Mouse (Mus musculus) megakaryocyte, embryonic 14.5 days (primary cell): ENCODE measurements around the gene Mum1. TPM values are rescaled to one million over a fixed set of nuclear protein-coding genes. Genes with fewer than 3 reads are reported as not detected.

Source experiments
- H3K27me3 ChIP-seq: replicated peaks from 2 replicates; pipeline ENCODE3; 2012; ENCODE audit warnings: inconsistent platforms
- H3K36me3 ChIP-seq: replicated peaks from 2 replicates; pipeline ENCODE3; 2012; ENCODE audit warnings: low read length, inconsistent platforms, mixed read lengths
- H3K4me1 ChIP-seq: 2 replicates; pipeline ENCODE4 v1.6.1; 2012; ENCODE audit warnings: inconsistent platforms
- H3K4me3 ChIP-seq: replicated peaks from 2 replicates; pipeline ENCODE3; 2012; ENCODE audit warnings: moderate library complexity, mild to moderate bottlenecking, inconsistent platforms
- H3K9me3 ChIP-seq: 2 replicates; pipeline ENCODE4 v1.6.1; 2012; ENCODE audit warnings: inconsistent platforms
- FLI1 ChIP-seq: IDR thresholded peaks from 2 replicates; pipeline ENCODE4 v1.6.1; 2012; ENCODE audit warnings: low read length, inconsistent platforms, mixed read lengths
- GATA1 ChIP-seq: IDR thresholded peaks from 3 replicates; pipeline ENCODE4 v1.6.1; 2012; ENCODE audit warnings: mixed read lengths, low read length, inconsistent platforms, borderline replicate concordance
- polyA plus RNA-seq: library from polyadenylated mRNA; stranded (reverse); fragments of >175 nt; gene quantifications from 2 replicates; pipeline ENCODE4 v1.2.3, GENCODE M21; 2012; ENCODE audit warnings: low replicate concordance; ENCODE audit not compliant: insufficient read depth

The Mum1 gene
- polyA plus RNA-seq, 1 experiment, result 9.6 TPM

GRCm38 (mm10) chr10:80270099-80270498, 43.9 kb downstream of the Mum1 start:
- H3K4me1 ChIP-seq, result peaks cover 95% of the 10 kb centered on the region
- peak overlapping the region; percentile 83 for H3K4me3 ChIP-seq
- H3K36me3 ChIP-seq, result peaks cover 70% of the 10 kb centered on the region
- TF ChIP-seq FLI1, result no peak
- TF ChIP-seq GATA1, result no peak
- no peaks in the 10 kb centered on the region for H3K9me3 ChIP-seq
- H3K27me3 ChIP-seq, result no peaks in the 10 kb centered on the region

DNA sequence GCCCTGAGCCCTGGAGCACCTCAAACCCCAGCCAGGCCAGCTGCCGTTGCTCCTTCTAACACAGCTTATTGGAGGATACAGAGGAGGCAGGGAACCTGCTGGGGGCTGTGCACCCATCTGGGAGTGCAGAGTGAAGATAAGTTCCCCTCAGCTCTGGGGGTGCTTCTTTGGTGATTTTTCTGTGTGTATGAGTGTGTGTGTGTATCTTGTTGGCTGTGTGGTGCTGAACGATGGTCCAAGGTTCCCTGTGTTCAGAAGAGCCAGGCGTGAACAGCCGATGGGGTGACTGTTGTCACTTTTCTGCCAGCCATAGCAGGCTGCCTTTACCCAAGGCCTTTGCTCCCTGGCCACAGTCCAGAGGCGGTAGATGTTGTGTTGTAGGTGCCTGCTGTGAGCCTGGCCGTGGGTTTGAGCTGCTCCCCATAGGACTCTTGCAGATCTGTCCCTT, 44.5 kb downstream of the Mum1 start:
- Histone ChIP-seq H3K4me1 (peaks cover 92% of the 10 kb centered on the region), H3K4me3 (peak overlapping the region; percentile 83)
- TF ChIP-seq FLI1 (no peak), GATA1 (no peak)

GRCm38 (mm10) chr10:80271186-80271843, 45.1 kb downstream of the Mum1 start:
- Histone ChIP-seq H3K36me3 (peaks cover 81% of the 10 kb centered on the region), H3K9me3 (no peaks in the 10 kb centered on the region), H3K27me3 (no peaks in the 10 kb centered on the region), H3K4me1 (peaks cover 91% of the 10 kb centered on the region), H3K4me3 (peak overlapping the region; percentile 0)
- TF ChIP-seq GATA1 (no peak), FLI1 (no peak)

More for the DNA sequence above, 44.5 kb downstream of the Mum1 start:
- H3K9me3 ChIP-seq, result no peaks in the 10 kb centered on the region
- H3K36me3 ChIP-seq, result peaks cover 76% of the 10 kb centered on the region
- no peaks in the 10 kb centered on the region for H3K27me3 ChIP-seq

- TF ChIP-seq GATA1, result no peak
- no peak for TF ChIP-seq FLI1
- peaks cover 85% of the 10 kb centered on the region for H3K36me3 ChIP-seq
- peaks cover 84% of the 10 kb centered on the region for H3K4me1 ChIP-seq
- H3K4me3 ChIP-seq, result no peak overlapping the region
- H3K27me3 ChIP-seq, result no peaks in the 10 kb centered on the region
- H3K9me3 ChIP-seq, result no peaks in the 10 kb centered on the region
Measured at GRCm38 (mm10) chr10:80271870-80272585, 45.8 kb downstream of the Mum1 start.

- Histone ChIP-seq H3K4me3 (peak overlapping the region; percentile 59), H3K27me3 (no peaks in the 10 kb centered on the region), H3K9me3 (no peaks in the 10 kb centered on the region), H3K4me1 (peaks cover 76% of the 10 kb centered on the region), H3K36me3 (peaks cover 88% of the 10 kb centered on the region)
- TF ChIP-seq GATA1 (no peak), FLI1 (no peak)
Measured at GRCm38 (mm10) chr10:80273847-80274246, 47.6 kb downstream of the Mum1 start.

DNA sequence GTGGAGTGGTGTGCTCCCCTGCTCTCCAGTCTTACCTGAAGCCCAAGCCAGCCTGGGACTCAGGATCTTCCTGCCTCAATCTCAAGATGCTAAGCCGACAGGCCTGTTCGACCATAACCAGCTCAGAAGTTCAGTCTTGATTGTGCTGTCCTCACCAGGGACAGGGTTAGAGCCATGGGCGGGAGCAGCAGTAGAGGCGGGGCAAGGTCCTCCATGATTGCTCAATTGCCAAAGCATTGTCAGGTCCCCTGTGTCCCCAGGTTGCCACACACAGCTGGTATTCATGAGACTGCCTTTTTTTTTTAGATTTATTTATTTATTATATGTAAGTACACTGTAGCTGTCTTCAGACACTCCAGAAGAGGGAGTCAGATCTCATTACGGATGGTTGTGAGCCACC, 50.0 kb downstream of the Mum1 start:
- H3K27me3 ChIP-seq, result no peaks in the 10 kb centered on the region
- H3K4me1 ChIP-seq, result peaks cover 70% of the 10 kb centered on the region
- TF ChIP-seq FLI1 (no peak), GATA1 (no peak)
- H3K36me3 ChIP-seq, result peaks cover 91% of the 10 kb centered on the region
- no peak overlapping the region for H3K4me3 ChIP-seq
- no peaks in the 10 kb centered on the region for H3K9me3 ChIP-seq

GRCm38 (mm10) chr10:80278390-80278789, 52.2 kb downstream of the Mum1 start:
- H3K4me1 ChIP-seq, result peaks cover 65% of the 10 kb centered on the region
- peak overlapping the region; percentile 42 for H3K4me3 ChIP-seq
- H3K9me3 ChIP-seq, result no peaks in the 10 kb centered on the region
- H3K36me3 ChIP-seq, result peaks cover 96% of the 10 kb centered on the region
- TF ChIP-seq GATA1, result no peak
- no peak for TF ChIP-seq FLI1
- no peaks in the 10 kb centered on the region for H3K27me3 ChIP-seq

GRCm38 (mm10) chr10:80279273-80279672, 53.0 kb downstream of the Mum1 start:
- H3K4me1 ChIP-seq, result peaks cover 62% of the 10 kb centered on the region
- H3K4me3 ChIP-seq, result no peak overlapping the region
- peaks cover 96% of the 10 kb centered on the region for H3K36me3 ChIP-seq
- no peaks in the 10 kb centered on the region for H3K9me3 ChIP-seq
- no peak for TF ChIP-seq FLI1
- no peak for TF ChIP-seq GATA1
- no peaks in the 10 kb centered on the region for H3K27me3 ChIP-seq

GRCm38 (mm10) chr10:80281304-80281703, 55.1 kb downstream of the Mum1 start:
- TF ChIP-seq GATA1, result no peak
- no peak for TF ChIP-seq FLI1
- Histone ChIP-seq H3K36me3 (peaks cover 97% of the 10 kb centered on the region), H3K4me1 (peaks cover 55% of the 10 kb centered on the region)

DNA sequence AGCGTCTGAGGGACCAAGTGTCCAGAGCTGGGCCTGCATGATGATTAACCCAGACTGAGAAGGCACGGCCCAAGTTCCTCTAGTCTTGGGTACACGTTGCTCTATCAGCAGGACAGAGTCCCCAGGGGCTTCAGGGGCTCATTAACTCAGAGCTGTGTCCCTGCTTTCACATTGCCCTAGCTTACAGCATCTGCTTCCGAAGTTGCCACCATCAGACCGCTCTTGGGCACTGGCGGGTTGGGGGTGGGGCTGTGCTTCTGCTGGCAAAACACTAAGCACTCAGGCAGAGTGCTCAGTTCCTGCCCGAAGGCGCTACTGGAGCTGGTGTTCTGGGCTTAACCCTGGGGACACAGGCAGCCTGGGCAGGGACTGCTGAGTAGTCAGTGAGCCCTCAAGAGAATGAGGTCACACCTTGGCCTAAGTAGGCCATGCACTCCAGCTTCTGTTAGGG, 55.7 kb downstream of the Mum1 start:
- no peaks in the 10 kb centered on the region for H3K9me3 ChIP-seq
- TF ChIP-seq GATA1 (no peak), FLI1 (no peak)
- peaks cover 59% of the 10 kb centered on the region for H3K4me1 ChIP-seq
- no peaks in the 10 kb centered on the region for H3K27me3 ChIP-seq
- no peak overlapping the region for H3K4me3 ChIP-seq
- peaks cover 98% of the 10 kb centered on the region for H3K36me3 ChIP-seq

More at GRCm38 (mm10) chr10:80281304-80281703, 55.1 kb downstream of the Mum1 start:
- Histone ChIP-seq H3K4me3 (no peak overlapping the region), H3K27me3 (no peaks in the 10 kb centered on the region), H3K9me3 (no peaks in the 10 kb centered on the region)
